Mouse (Mus musculus): Measurements from ENCODE around the gene Gm13693.
"Not testable (repeated sequence)": the region's sequence is repeated elsewhere in the genome, so short reads cannot be mapped to it uniquely, and the experiment has no call there.

Gm13693 gene

DNA sequence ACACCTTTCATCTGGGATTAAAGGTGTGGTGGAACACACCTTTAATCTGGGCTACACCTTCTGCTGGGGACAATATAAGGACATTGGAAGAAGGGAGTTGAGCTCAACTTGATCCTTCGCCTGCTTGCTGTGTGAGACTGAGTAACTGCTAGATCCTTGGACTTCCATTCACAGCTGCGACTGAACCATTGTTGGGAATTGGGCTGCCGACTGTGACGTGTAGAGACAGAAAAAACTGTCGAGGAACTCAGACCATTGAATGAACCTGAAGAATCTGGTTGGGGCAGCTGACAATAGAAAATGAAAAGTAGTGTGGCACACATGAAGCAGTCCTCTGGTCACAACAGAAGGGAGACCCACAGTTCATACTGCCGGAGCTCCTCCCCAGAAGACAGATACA lies at the start of gene Gm13693:
TSS of gene Gm13693 (plus strand) at position 301 of the 400 bp plus-strand sequence.
- DNase-seq, result not testable (repeated sequence)

DNA sequence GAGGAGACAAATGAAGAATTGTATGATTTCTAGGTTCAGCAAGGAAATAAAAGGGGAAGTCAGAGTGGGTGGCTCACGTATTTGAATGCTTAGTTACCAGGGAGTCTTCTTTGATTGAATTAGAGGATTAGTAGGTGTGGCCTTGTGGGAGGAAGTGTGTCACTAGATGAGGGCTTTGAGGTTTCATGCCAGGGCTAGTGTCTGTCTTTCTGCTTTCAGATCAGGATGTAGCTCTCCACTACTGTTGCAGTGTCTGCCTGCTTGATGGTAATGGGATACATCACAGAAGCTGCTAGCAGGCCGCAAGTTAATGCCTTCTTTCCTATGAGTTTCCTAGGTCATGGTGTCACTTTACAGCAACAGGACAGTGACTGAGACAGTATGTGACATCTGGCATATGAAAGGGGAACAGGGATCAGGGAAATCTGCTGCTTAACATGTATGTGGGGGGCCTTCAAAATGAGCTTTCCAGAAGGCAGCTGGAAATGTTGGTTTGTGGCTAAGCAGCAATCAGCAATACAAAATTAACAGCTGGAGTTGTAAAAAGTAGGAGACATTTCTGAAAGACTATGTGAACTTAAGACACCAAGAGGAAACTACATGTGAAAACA lies 31.7 kb upstream of the Gm13693 start:
- peak; percentile 9 to 16 for DNase-seq

DNA sequence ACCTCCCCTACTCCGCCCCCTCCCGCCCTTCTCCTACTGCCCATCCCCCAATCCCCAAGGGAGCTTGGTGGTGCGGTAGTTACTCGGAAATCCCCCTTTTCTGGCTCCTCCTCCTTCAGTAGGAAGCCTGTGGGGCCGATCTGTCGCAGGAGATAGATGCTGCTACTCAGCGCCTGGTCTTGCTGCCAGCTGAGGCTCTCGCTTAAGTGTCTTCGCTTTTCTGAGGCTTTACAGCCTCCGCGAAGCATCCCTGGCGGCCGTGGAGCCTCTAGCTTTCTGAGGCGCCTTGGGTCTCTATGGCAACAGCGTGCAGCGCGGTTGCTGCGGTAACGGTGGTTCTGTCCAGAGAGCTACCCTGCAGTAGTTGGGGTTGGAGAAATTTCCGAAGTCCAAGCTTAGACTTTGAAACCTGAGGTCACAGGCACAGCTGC lies 20.4 kb upstream of the Gm13693 start, which contains the start of gene Zswim2:
TSS of gene Zswim2 (minus strand) at position 298 of the 431 bp plus-strand sequence.
- peak; percentile 38 to 57 for DNase-seq

DNA sequence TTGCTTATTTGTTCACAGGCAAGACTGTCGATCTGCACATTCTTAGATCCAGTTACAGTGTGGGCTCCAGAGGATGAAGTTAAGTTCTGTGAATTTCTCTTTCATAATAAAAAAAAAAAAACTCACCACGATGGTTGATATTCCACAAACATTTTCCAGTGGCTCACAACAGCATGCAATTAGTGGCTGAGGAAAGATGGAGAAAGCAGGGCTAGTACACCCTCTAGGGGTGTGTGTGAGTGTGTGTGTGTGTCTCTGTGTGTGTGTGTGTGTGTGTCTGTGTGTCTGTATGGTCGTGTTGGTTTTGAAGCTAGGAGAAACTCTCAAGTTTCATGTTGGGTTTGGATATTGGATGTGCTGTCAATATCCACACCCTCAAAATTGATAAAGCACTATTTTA lies 19.9 kb upstream of the Gm13693 start:
- DNase-seq, result no peak

DNA sequence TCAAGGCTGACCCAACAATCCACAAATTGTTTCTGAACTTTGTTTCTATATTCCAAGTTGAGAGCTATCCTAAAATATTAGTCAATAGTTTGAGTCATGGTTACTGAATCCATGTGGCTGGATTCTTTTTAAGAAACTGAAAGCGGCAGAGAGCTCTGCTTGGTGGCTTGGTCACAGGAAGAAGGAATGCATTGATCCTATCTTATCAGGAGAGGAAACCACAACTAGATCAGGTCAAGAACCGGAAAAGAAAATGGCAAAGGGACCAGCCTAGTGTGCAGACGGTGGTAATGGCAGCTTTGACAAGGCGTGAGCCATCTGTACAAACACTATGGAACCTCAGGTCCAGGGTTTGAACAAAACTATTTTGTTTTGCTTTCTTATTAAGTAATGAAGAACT lies 19.5 kb upstream of the Gm13693 start:
- DNase-seq, result no peak

DNA sequence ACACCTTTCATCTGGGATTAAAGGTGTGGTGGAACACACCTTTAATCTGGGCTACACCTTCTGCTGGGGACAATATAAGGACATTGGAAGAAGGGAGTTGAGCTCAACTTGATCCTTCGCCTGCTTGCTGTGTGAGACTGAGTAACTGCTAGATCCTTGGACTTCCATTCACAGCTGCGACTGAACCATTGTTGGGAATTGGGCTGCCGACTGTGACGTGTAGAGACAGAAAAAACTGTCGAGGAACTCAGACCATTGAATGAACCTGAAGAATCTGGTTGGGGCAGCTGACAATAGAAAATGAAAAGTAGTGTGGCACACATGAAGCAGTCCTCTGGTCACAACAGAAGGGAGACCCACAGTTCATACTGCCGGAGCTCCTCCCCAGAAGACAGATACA lies 5.9 kb upstream of the Gm13693 start, which contains the start of gene Gm13698:
TSS of gene Gm13698 (plus strand) at position 301 of the 400 bp plus-strand sequence.
- not testable (repeated sequence) for DNase-seq

DNA sequence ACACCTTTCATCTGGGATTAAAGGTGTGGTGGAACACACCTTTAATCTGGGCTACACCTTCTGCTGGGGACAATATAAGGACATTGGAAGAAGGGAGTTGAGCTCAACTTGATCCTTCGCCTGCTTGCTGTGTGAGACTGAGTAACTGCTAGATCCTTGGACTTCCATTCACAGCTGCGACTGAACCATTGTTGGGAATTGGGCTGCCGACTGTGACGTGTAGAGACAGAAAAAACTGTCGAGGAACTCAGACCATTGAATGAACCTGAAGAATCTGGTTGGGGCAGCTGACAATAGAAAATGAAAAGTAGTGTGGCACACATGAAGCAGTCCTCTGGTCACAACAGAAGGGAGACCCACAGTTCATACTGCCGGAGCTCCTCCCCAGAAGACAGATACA lies 5.7 kb downstream of the Gm13693 start, which contains the start of gene Gm13695:
TSS of gene Gm13695 (plus strand) at position 301 of the 400 bp plus-strand sequence.
- DNase-seq, result not testable (repeated sequence)

- DNase-seq, result not testable (repeated sequence)
Measured at GRCm38 (mm10) chr2:83972823-83973222, 11.5 kb downstream of the Gm13693 start, which contains the start of gene Gm13696. Gm13696 (plus strand) TSS chr2:83973123.

DNA sequence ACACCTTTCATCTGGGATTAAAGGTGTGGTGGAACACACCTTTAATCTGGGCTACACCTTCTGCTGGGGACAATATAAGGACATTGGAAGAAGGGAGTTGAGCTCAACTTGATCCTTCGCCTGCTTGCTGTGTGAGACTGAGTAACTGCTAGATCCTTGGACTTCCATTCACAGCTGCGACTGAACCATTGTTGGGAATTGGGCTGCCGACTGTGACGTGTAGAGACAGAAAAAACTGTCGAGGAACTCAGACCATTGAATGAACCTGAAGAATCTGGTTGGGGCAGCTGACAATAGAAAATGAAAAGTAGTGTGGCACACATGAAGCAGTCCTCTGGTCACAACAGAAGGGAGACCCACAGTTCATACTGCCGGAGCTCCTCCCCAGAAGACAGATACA lies 17.3 kb downstream of the Gm13693 start, which contains the start of gene Gm13694:
TSS of gene Gm13694 (plus strand) at position 301 of the 400 bp plus-strand sequence.
- not testable (repeated sequence) for DNase-seq

DNA sequence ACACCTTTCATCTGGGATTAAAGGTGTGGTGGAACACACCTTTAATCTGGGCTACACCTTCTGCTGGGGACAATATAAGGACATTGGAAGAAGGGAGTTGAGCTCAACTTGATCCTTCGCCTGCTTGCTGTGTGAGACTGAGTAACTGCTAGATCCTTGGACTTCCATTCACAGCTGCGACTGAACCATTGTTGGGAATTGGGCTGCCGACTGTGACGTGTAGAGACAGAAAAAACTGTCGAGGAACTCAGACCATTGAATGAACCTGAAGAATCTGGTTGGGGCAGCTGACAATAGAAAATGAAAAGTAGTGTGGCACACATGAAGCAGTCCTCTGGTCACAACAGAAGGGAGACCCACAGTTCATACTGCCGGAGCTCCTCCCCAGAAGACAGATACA lies 23.1 kb downstream of the Gm13693 start, which contains the start of gene Gm13697:
TSS of gene Gm13697 (plus strand) at position 301 of the 400 bp plus-strand sequence.
- DNase-seq, result not testable (repeated sequence)

DNA sequence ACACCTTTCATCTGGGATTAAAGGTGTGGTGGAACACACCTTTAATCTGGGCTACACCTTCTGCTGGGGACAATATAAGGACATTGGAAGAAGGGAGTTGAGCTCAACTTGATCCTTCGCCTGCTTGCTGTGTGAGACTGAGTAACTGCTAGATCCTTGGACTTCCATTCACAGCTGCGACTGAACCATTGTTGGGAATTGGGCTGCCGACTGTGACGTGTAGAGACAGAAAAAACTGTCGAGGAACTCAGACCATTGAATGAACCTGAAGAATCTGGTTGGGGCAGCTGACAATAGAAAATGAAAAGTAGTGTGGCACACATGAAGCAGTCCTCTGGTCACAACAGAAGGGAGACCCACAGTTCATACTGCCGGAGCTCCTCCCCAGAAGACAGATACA lies 28.9 kb downstream of the Gm13693 start, which contains the start of gene Gm13691:
TSS of gene Gm13691 (plus strand) at position 301 of the 400 bp plus-strand sequence.
- DNase-seq, result not testable (repeated sequence)

DNA sequence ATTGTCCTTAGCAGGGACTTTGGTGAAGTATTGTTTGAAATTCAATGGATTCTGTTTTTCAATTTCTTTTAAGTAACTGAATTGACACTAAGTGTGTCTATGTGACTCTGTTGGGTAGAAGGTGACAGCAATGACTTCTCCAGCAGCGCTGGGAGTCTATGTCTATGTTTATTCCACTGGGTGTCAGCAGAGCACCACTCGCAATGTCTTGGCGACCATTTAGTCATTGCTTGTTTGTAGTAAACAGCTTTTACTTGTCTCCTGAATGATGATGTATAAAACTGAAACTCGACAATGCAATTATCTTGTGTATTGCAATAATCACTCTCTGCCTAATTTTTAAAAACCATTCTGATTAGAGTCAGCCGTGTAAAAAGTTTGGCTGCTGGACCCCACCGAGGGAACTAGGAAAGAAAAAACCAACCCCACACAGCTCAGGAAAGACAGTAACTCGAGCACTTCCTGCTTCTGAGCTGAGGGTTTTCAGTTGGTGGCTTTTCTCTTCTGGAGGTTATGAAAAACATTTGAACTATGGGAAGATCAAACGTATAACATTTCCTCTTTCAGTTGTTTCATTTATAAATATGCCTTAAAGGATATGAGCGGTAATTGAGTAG lies 32.4 kb downstream of the Gm13693 start:
- peak in 1 of 2 experiments; percentile 11 for DNase-seq

DNA sequence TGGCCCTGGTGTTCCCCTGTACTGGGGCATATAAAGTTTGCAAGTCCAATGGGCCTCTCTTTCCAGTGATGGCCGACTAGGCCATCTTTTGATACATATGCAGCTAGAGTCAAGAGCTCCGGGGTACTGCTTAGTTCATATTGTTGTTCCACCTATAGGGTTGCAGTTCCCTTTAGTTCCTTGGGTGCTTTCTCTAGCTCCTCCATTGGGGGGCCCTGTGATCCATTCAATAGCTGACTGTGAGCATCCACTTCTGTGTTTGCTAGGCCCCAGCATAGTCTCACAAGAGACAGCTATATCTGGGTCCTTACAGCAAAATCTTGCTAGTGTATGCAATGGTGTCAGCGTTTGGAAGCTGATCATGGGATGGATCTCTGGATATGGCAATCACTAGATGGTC lies 33.2 kb downstream of the Gm13693 start:
- DNase-seq, result not testable (repeated sequence)

- DNase-seq, result no peak
Measured at GRCm38 (mm10) chr2:84008913-84009312, 47.6 kb downstream of the Gm13693 start.

GRCm38 (mm10) chr2:84009818-84010217 lies 48.5 kb downstream of the Gm13693 start:
- no peak for DNase-seq
